Mouse (Mus musculus) G1E (cell line): Measurements from ENCODE around the gene Ppp1r3c.

Source experiments
- CTCF ChIP-seq: IDR thresholded peaks from 2 replicates; pipeline ENCODE4 v1.5.1; 2012; ENCODE audit warnings: low read depth, low read length, inconsistent platforms, mixed read lengths
- GATA2 ChIP-seq: IDR thresholded peaks from 2 replicates; pipeline ENCODE4 v1.6.1; 2012; ENCODE audit warnings: low read depth, low read length, inconsistent platforms, borderline replicate concordance

DNA sequence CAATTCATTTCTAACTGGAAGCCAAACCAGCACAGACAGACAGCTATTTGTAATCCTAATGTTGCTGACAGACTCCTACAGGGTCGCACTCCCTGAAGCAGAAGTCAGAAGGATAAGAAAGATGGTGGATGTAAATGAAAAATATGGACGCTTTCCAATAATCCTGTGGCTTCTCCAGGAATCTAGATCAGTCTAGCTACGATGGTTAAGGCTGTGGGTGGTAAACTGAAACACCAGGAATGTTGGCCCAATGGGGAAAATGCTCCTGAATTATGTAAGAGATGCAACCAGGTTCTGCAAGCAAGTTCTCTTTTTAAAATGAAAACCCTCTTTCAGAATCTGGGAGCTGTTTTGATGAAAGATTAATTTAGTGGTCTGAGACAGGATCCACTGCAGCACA is 35.1 kb downstream of the Ppp1r3c start:
- TF ChIP-seq CTCF (no peak), GATA2 (no peak)
